Mouse (Mus musculus): ENCODE results near the gene CT030661.1.
A peak's percentile ranks its signal among the peaks of the same experiment; 100 is the strongest.
"Not testable (repeated sequence)": the region's sequence is repeated elsewhere in the genome, so short reads cannot be mapped to it uniquely, and the experiment has no call there.

Gene CT030661.1

DNA sequence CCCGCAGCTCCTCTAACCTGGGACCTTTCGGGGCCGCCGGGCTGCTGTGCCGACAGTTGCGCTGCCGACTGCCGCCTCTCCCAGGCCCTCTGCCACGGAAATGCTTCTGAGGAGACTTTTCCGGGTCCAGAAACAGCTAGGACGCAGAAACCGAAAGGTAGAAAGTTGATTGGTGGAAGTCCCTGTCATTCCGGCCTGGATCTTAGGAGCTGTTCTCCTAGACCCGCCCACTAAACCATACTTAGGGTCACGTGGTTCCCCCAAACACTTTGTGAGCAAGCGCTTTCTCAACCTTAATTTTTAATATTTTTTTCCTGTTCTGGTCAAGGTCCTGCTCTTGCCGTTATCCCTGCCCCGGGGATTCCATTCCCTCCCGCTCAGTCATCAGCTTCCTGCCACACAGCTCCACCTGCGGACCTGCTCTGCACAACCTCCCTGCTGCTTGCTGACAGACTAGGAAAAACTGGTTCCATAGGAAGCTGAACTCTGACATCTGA lies at the start of gene CT030661.1:
Gene CT030661.1, minus strand, starts transcription at position 108 of the 497 bp plus-strand sequence.
- DNase-seq: peak; percentile 84 to 92

DNA sequence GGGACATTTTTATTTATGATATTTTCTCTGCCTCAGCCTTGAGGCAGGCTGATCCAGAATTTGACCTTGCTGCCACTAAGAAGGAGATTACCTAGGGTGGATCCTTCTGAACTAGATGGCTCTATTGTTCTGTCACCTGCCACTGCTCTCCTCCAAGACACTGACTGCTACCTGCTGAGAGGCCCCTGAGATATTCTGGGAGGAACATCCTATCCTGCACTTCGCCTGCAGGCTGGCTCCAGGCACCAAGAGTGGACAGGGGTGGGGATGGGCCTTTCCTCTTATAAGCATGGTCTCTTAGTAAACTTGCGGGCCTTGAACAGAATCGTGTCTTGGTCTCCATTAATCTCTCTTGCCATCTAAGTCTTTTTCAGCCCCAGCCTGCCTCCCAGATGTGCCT lies 49.3 kb upstream of the CT030661.1 start:
- no peak for DNase-seq

DNA sequence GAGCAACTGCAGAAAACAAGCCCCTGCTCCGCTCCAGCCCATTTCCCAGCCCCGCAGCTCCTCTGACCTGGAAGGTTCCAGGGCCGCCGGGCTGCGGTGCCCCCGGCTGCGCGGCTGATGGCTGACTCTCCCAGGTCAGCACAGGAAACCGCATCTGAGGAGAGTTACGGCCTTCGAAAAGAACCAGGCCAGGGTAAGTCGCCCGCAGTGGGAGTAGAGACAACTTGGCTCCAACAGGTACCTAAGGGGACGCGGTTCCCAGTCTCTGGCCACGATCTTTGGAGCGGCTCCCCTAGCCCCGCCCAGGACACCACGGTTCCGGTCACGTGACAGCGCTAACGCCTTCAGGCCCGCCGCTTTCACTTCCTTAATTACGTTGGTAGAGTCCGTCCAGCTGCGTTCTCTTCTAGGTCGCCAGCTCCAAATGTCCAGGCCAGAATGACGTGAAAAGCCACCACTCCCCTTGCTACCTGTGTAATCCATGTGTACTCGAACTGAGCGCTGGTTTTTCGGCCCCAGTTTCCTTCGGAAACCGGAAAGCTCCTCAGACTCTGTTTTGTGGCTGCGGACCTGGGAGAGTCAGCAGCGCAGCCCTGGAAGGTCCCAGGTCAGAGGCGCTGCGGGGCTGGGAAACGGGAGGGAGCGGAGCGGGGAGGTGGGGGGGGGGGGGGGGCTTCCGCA lies 46.6 kb upstream of the CT030661.1 start, which contains the start of the genes Zfp944 and Zfp758:
Gene Zfp944, minus strand, starts transcription at position 300 of the 681 bp plus-strand sequence.
Gene Zfp758, plus strand, starts transcription at position 353 of the 681 bp plus-strand sequence.
- DNase-seq: peak; percentile 57 to 70

DNA sequence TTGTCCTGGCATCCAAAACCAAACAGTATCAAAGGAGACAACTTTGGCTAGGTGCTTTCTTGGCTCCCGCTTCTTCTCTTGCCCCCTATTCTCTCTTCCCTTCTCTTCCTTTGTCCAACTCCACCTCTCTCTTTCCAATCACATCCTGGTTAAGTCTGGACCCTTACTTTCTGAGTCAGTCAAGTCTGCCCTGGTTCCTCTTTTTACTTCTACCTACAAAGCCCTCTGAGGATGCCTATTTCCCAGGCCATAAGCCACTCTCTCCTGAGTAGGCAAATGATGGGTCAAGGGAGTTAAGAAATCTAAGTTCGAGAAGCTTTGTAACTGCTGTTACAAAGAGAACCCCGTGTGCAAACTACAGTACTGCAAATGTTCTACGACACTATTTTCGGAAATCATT lies 45.9 kb upstream of the CT030661.1 start:
- no peak for DNase-seq

DNA sequence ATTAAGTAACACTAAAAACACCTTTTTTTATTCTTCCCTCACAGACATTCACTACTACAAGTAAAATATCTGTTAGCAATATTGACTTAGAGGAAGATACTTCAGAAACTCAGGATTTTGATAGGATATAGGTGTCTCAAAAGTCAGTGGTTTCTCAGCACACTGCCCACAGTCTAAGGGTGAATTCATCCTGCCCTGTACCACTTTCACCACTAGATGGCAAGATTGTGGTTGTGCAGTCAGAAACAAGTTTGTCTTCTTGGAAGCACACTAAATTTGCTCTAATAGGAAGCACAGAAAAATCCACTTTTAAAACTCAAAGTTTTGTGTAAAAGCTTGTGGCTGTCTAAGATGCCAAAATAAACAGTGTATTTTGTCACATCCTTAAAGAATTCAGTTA lies 38.2 kb upstream of the CT030661.1 start:
- peak in 1 of 2 experiments; percentile 46 for DNase-seq

DNA sequence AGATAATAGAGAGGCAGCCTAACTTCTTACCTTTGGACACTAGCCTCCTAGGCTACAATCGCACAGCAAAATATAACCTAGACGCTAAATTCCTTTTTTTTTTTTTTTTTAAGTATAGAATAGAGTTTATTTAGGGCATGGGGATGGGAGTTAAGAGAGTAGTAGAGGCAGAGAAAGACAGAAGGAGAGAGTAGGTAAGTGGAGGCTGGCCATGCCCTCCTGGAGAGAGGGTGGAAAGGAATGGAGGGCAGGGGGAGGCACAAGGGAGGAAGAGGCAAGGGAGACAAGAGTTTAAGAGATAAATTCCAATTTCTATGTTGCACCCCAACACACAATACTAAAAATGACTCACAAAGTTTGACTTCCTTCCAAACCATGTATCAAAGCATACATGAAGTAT lies 610 bp upstream of the CT030661.1 start:
- DNase-seq: not testable (repeated sequence)

DNA sequence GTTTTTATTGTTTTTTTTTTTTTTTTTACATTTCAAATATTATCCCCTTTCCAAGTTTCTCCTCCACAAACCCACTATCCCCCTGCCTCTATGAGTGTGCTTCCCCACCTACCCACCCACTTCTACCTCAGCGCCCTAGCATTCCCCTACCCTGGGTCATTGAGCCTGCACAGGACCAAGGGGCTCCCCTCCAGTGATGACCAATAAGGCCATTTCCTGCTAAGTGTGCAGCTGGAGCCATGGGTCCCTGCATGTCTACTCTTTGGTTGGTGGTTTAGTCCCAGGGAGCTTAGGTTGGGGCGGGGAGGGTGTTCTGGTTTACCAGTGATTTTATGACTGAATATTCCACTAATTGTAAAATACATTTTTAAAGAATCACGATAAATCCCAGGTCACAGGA lies 418 bp downstream of the CT030661.1 start:
- peak in 1 of 2 experiments; percentile 2 for DNase-seq

Measured in cerebellum, postnatal 25 days (tissue).